Mouse (Mus musculus): Measurements from ENCODE around the gene Lgr4.

Lgr4 gene

GRCm38 (mm10) chr2:109951050-109951449, 33.6 kb downstream of the Lgr4 start:
- DNase-seq (ENCODE audit: low spot score): no peak

GRCm38 (mm10) chr2:109953048-109953717, 35.7 kb downstream of the Lgr4 start:
- DNase-seq (ENCODE audit: low spot score): no peak

GRCm38 (mm10) chr2:109953893-109954292, 36.4 kb downstream of the Lgr4 start:
- DNase-seq (ENCODE audit: low spot score): no peak

- no peak for DNase-seq (ENCODE audit: low spot score)
Observed at GRCm38 (mm10) chr2:109955060-109955459, 37.6 kb downstream of the Lgr4 start.

- DNase-seq (ENCODE audit: low spot score): no peak
Observed at GRCm38 (mm10) chr2:109955910-109956309, 38.5 kb downstream of the Lgr4 start.

- no peak for DNase-seq (ENCODE audit: low spot score)
Observed at GRCm38 (mm10) chr2:109956785-109957184, 39.3 kb downstream of the Lgr4 start.

- DNase-seq (ENCODE audit: low spot score): no peak
Observed at GRCm38 (mm10) chr2:109958692-109959406, 41.4 kb downstream of the Lgr4 start.

GRCm38 (mm10) chr2:109959407-109960075, 42.1 kb downstream of the Lgr4 start:
- no peak for DNase-seq (ENCODE audit: low spot score)

- no peak for DNase-seq (ENCODE audit: low spot score)
Observed at GRCm38 (mm10) chr2:109960246-109960645, 42.8 kb downstream of the Lgr4 start.

GRCm38 (mm10) chr2:109961174-109961573, 43.7 kb downstream of the Lgr4 start:
- DNase-seq (ENCODE audit: low spot score): no peak

GRCm38 (mm10) chr2:109963591-109964258, 46.3 kb downstream of the Lgr4 start:
- DNase-seq (ENCODE audit: low spot score): no peak

GRCm38 (mm10) chr2:109965753-109966420, 48.4 kb downstream of the Lgr4 start:
- DNase-seq (ENCODE audit: low spot score): no peak

GRCm38 (mm10) chr2:109966863-109967262, 49.4 kb downstream of the Lgr4 start:
- no peak for DNase-seq (ENCODE audit: low spot score)

- no peak for DNase-seq (ENCODE audit: low spot score)
Observed at GRCm38 (mm10) chr2:109969381-109969780, 51.9 kb downstream of the Lgr4 start.

GRCm38 (mm10) chr2:109969926-109970532, 52.6 kb downstream of the Lgr4 start:
- DNase-seq (ENCODE audit: low spot score): no peak

- DNase-seq (ENCODE audit: low spot score): no peak
Observed at GRCm38 (mm10) chr2:109970744-109971410, 53.4 kb downstream of the Lgr4 start.

- no peak for DNase-seq (ENCODE audit: low spot score)
Observed at GRCm38 (mm10) chr2:109972310-109972709, 54.9 kb downstream of the Lgr4 start.

- DNase-seq (ENCODE audit: low spot score): no peak
Observed at GRCm38 (mm10) chr2:109972922-109973321, 55.5 kb downstream of the Lgr4 start.

GRCm38 (mm10) chr2:109974807-109975206, 57.4 kb downstream of the Lgr4 start:
- no peak for DNase-seq (ENCODE audit: low spot score)

- DNase-seq (ENCODE audit: low spot score): no peak
Observed at GRCm38 (mm10) chr2:109976181-109976580, 58.7 kb downstream of the Lgr4 start.

- no peak for DNase-seq (ENCODE audit: low spot score)
Observed at GRCm38 (mm10) chr2:109977322-109977721, 59.9 kb downstream of the Lgr4 start.
